Mouse (Mus musculus) brain, embryonic 14.5 days (tissue): Measurements from ENCODE around the gene Ift43.

Source experiments
- CTCF ChIP-seq: fragments of 200-500 bp; IDR thresholded peaks from 2 replicates; pipeline ENCODE4 v1.5.1; 2012; ENCODE audit warnings: inconsistent platforms, mild to moderate bottlenecking, moderate library complexity, borderline replicate concordance; ENCODE audit not compliant: insufficient read depth, insufficient read length; ENCODE audit errors: extremely low read depth
- POLR2A ChIP-seq: fragments of 200-500 bp; IDR thresholded peaks from 2 replicates; pipeline ENCODE4 v1.6.1; 2012; ENCODE audit warnings: mild to moderate bottlenecking, inconsistent platforms, borderline replicate concordance; ENCODE audit not compliant: poor library complexity, insufficient read depth, insufficient read length, severe bottlenecking; ENCODE audit errors: extremely low read depth

- TF ChIP-seq POLR2A (no peak), CTCF (no peak)
Measured at GRCm38 (mm10) chr12:86095806-86096205, 13.5 kb downstream of the Ift43 start.
